Mouse (Mus musculus): ENCODE results near the gene Erlin1. TPM values are rescaled to one million over a fixed set of nuclear protein-coding genes. Genes with fewer than 3 reads are reported as not detected.

The Erlin1 gene
- polyA plus RNA-seq, 1 experiment from 2014 or later = 18.6 TPM

GRCm38 (mm10) chr19:44069914-44070232, 288 bp upstream of the Erlin1 start:
- peak overlapping the region; percentile 99 for H3K4me2 ChIP-seq (ENCODE audit: low read depth, low read length, severe bottlenecking)
- no peak overlapping the region for H3K27ac ChIP-seq (ENCODE audit: low read depth, low read length)
- ATAC-seq (replicated peaks; ENCODE audit: low FRiP score) = peak; percentile 90; the same call in 1 of the 2 replicates

DNA sequence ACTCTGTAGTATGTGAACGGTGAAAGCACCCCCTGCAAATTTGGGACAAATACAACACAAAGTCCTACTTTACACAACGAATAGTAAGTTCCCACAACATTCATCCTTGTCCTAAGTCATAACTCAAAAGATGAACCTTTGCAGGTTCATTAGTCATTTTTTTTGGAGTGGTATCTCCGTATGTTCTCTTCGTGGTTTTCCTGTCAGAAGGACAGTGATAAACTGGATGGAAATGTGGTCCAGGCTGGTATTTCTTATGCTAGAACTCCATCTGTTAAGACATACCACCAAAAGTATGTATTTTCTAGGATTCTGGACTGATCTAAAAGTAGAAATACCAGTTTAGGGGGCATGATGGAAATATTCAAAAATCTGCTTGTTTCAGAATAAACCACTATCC, 1.4 kb downstream of the Erlin1 start:
- 90% methylated on average over 4 of the region's 4 CpGs for WGBS
- Histone ChIP-seq H3K27ac (ENCODE audit: low read depth, low read length) (no peak overlapping the region), H3K9ac (ENCODE audit: low read length) (no peak overlapping the region; the same call in 1 of the 2 replicates), H3K4me2 (ENCODE audit: low read depth, low read length, severe bottlenecking) (peak overlapping the region; percentile 99; the same call in 1 of the 2 replicates), H3K4me3 (ENCODE audit: low read depth, low read length) (no peak overlapping the region), H3K27me3 (ENCODE audit: control insufficient read depth, insufficient read depth, low read length) (no peaks in the 10 kb centered on the region), H3K36me3 (ENCODE audit: control insufficient read depth, insufficient read depth, low read length) (no peaks in the 10 kb centered on the region), H3K9me3 (ENCODE audit: control insufficient read depth, low read length) (no peaks in the 10 kb centered on the region), H3K4me1 (replicated peaks; ENCODE audit: control insufficient read depth, insufficient read depth, low read length) (no peaks in the 10 kb centered on the region; the same call in 1 of the 2 replicates)
- ATAC-seq (replicated peaks; ENCODE audit: low FRiP score) (no peak), DNase-seq (ENCODE audit: low spot score) (no peak)

More at GRCm38 (mm10) chr19:44069914-44070232, 288 bp upstream of the Erlin1 start:
- DNase-seq (ENCODE audit: low spot score) = no peak
- no peaks in the 10 kb centered on the region for H3K27me3 ChIP-seq (ENCODE audit: control insufficient read depth, insufficient read depth, low read length)
- no peaks in the 10 kb centered on the region; the same call in 1 of the 2 replicates for H3K4me1 ChIP-seq (replicated peaks; ENCODE audit: control insufficient read depth, insufficient read depth, low read length)
- no peaks in the 10 kb centered on the region for H3K36me3 ChIP-seq (ENCODE audit: control insufficient read depth, insufficient read depth, low read length)
- H3K9ac ChIP-seq (ENCODE audit: low read length) = peak overlapping the region; percentile 76
- peak overlapping the region; percentile 65 for H3K4me3 ChIP-seq (ENCODE audit: low read depth, low read length)
- WGBS = 7% methylated on average over 4 of the region's 4 CpGs
- H3K9me3 ChIP-seq (ENCODE audit: control insufficient read depth, low read length) = no peaks in the 10 kb centered on the region

GRCm38 (mm10) chr19:44067323-44068049, 2.1 kb downstream of the Erlin1 start:
- DNase-seq (ENCODE audit: low spot score) = no peak
- Histone ChIP-seq H3K4me3 (ENCODE audit: low read depth, low read length) (no peak overlapping the region), H3K9me3 (ENCODE audit: control insufficient read depth, low read length) (no peaks in the 10 kb centered on the region), H3K4me1 (replicated peaks; ENCODE audit: control insufficient read depth, insufficient read depth, low read length) (no peaks in the 10 kb centered on the region; the same call in 1 of the 2 replicates), H3K9ac (ENCODE audit: low read length) (no peak overlapping the region), H3K27me3 (ENCODE audit: control insufficient read depth, insufficient read depth, low read length) (no peaks in the 10 kb centered on the region), H3K27ac (ENCODE audit: low read depth, low read length) (no peak overlapping the region), H3K36me3 (ENCODE audit: control insufficient read depth, insufficient read depth, low read length) (no peaks in the 10 kb centered on the region), H3K4me2 (ENCODE audit: low read depth, low read length, severe bottlenecking) (no peak overlapping the region)
- WGBS = 83% methylated on average over 9 of the region's 9 CpGs
- ATAC-seq (replicated peaks; ENCODE audit: low FRiP score) = no peak

- no peak for DNase-seq (ENCODE audit: low spot score)
Observed at GRCm38 (mm10) chr19:44064734-44065133, 4.9 kb downstream of the Erlin1 start.

DNA sequence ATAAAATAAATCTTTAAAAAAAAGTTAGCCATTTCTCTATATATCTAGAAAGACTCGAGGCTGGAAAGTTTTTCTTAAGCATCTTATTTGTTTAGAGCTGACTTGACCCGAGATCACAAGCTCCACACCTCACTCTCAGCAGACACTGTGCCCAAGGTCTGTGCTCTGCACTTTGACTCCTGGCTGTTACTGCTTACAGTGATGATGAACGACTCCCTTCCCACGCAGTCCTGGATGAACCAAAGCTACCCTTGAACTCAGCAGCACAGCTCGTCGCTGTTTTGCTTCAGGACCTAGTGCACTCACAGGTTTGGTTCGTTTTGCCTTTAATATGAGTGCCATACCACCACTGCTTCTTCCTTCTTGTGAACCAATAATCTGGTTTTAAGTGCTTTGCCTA, 5.8 kb downstream of the Erlin1 start:
- DNase-seq (ENCODE audit: low spot score) = no peak
- WGBS = 90% methylated on average over 7 of the region's 7 CpGs
- Histone ChIP-seq H3K27ac (ENCODE audit: low read depth, low read length) (no peak overlapping the region), H3K4me1 (replicated peaks; ENCODE audit: control insufficient read depth, insufficient read depth, low read length) (no peaks in the 10 kb centered on the region), H3K27me3 (ENCODE audit: control insufficient read depth, insufficient read depth, low read length) (no peaks in the 10 kb centered on the region), H3K36me3 (ENCODE audit: control insufficient read depth, insufficient read depth, low read length) (no peaks in the 10 kb centered on the region), H3K4me3 (ENCODE audit: low read depth, low read length) (no peak overlapping the region), H3K4me2 (ENCODE audit: low read depth, low read length, severe bottlenecking) (no peak overlapping the region), H3K9ac (ENCODE audit: low read length) (no peak overlapping the region), H3K9me3 (ENCODE audit: control insufficient read depth, low read length) (no peaks in the 10 kb centered on the region)
- no peak for ATAC-seq (replicated peaks; ENCODE audit: low FRiP score)

More at GRCm38 (mm10) chr19:44064734-44065133, 4.9 kb downstream of the Erlin1 start:
- WGBS = 95% methylated on average over 2 of the region's 2 CpGs
- no peak overlapping the region for H3K4me3 ChIP-seq (ENCODE audit: low read depth, low read length)
- H3K4me2 ChIP-seq (ENCODE audit: low read depth, low read length, severe bottlenecking) = no peak overlapping the region
- ATAC-seq (replicated peaks; ENCODE audit: low FRiP score) = no peak
- no peaks in the 10 kb centered on the region for H3K27me3 ChIP-seq (ENCODE audit: control insufficient read depth, insufficient read depth, low read length)
- no peak overlapping the region for H3K27ac ChIP-seq (ENCODE audit: low read depth, low read length)
- no peaks in the 10 kb centered on the region for H3K9me3 ChIP-seq (ENCODE audit: control insufficient read depth, low read length)
- no peak overlapping the region for H3K9ac ChIP-seq (ENCODE audit: low read length)
- no peaks in the 10 kb centered on the region for H3K36me3 ChIP-seq (ENCODE audit: control insufficient read depth, insufficient read depth, low read length)
- no peaks in the 10 kb centered on the region for H3K4me1 ChIP-seq (replicated peaks; ENCODE audit: control insufficient read depth, insufficient read depth, low read length)

- H3K27ac ChIP-seq (ENCODE audit: low read depth, low read length) = no peak overlapping the region
- no peak for ATAC-seq (replicated peaks; ENCODE audit: low FRiP score)
- no peak overlapping the region for H3K4me2 ChIP-seq (ENCODE audit: low read depth, low read length, severe bottlenecking)
- H3K9me3 ChIP-seq (ENCODE audit: control insufficient read depth, low read length) = no peaks in the 10 kb centered on the region
- no peak overlapping the region for H3K4me3 ChIP-seq (ENCODE audit: low read depth, low read length)
- H3K4me1 ChIP-seq (replicated peaks; ENCODE audit: control insufficient read depth, insufficient read depth, low read length) = no peaks in the 10 kb centered on the region
- H3K27me3 ChIP-seq (ENCODE audit: control insufficient read depth, insufficient read depth, low read length) = no peaks in the 10 kb centered on the region
- 89% methylated on average over 3 of the region's 3 CpGs for WGBS
- H3K36me3 ChIP-seq (ENCODE audit: control insufficient read depth, insufficient read depth, low read length) = no peaks in the 10 kb centered on the region
- no peak for DNase-seq (ENCODE audit: low spot score)
- H3K9ac ChIP-seq (ENCODE audit: low read length) = no peak overlapping the region
Observed at GRCm38 (mm10) chr19:44060226-44060625, 9.4 kb downstream of the Erlin1 start.

DNA sequence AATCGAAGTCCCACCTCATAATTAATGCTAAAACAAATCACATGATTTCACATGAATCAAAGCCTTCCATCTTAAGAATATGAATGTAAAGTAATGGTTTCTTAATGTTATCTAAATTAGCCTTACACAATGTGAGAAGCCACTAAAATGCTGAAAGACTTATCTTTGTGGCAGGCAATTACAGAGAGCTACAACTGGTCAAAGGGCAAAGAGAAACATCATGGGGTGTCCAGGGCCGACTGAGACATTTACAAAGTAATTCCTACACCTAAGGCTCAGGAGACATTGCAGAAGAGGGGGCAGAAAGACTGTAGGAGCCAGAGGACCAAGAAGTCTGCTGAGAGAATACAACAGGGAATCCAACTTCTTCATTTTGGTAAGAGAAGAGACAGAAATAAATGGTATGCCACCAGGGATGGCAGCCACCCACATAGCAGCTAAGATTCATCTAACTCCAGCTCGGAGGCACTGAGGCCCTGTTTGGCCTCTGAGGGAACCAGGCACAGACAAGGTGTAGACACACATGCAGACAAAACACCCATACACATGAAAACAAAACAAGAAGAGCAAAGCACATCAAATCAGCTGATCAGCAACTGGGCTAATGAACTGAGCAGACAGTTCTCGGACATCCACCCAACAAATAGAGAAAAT, 14.3 kb downstream of the Erlin1 start:
- Histone ChIP-seq H3K36me3 (ENCODE audit: control insufficient read depth, insufficient read depth, low read length) (no peaks in the 10 kb centered on the region), H3K27me3 (ENCODE audit: control insufficient read depth, insufficient read depth, low read length) (no peaks in the 10 kb centered on the region), H3K27ac (ENCODE audit: low read depth, low read length) (no peak overlapping the region), H3K4me3 (ENCODE audit: low read depth, low read length) (no peak overlapping the region), H3K9me3 (ENCODE audit: control insufficient read depth, low read length) (no peaks in the 10 kb centered on the region), H3K4me2 (ENCODE audit: low read depth, low read length, severe bottlenecking) (no peak overlapping the region), H3K9ac (ENCODE audit: low read length) (no peak overlapping the region), H3K4me1 (replicated peaks; ENCODE audit: control insufficient read depth, insufficient read depth, low read length) (no peaks in the 10 kb centered on the region)
- WGBS = 80% methylated on average over 4 of the region's 4 CpGs
- DNase-seq (ENCODE audit: low spot score) = no peak
- no peak for ATAC-seq (replicated peaks; ENCODE audit: low FRiP score)

- no peaks in the 10 kb centered on the region for H3K27me3 ChIP-seq (ENCODE audit: control insufficient read depth, insufficient read depth, low read length)
- H3K4me2 ChIP-seq (ENCODE audit: low read depth, low read length, severe bottlenecking) = no peak overlapping the region
- WGBS = 87% methylated on average over 4 of the region's 4 CpGs
- no peak overlapping the region for H3K27ac ChIP-seq (ENCODE audit: low read depth, low read length)
- no peak overlapping the region for H3K9ac ChIP-seq (ENCODE audit: low read length)
- no peak overlapping the region for H3K4me3 ChIP-seq (ENCODE audit: low read depth, low read length)
- no peaks in the 10 kb centered on the region for H3K4me1 ChIP-seq (replicated peaks; ENCODE audit: control insufficient read depth, insufficient read depth, low read length)
- no peaks in the 10 kb centered on the region for H3K36me3 ChIP-seq (ENCODE audit: control insufficient read depth, insufficient read depth, low read length)
- no peaks in the 10 kb centered on the region for H3K9me3 ChIP-seq (ENCODE audit: control insufficient read depth, low read length)
- no peak for ATAC-seq (replicated peaks; ENCODE audit: low FRiP score)
- DNase-seq (ENCODE audit: low spot score) = no peak
Observed at GRCm38 (mm10) chr19:44050388-44050787, 19.2 kb downstream of the Erlin1 start.
